Comparison of ENCODE assay signal across 20 mouse cellular contexts in genomic region chr11:111699862-111700261, GRCm38 (mm10).
A peak's percentile ranks its signal among the peaks of the same experiment; 100 is the strongest.
DNase-seq lines count a peak whose midpoint lies in the region; ATAC-seq lines count a peak whose summit lies in the region.
"Had no signal": no experiment of that assay in that cellular context is flagged by ENCODE, and none has a peak within 500 bp of the region (broad histone marks: within the 10 kb centered on the region; RNA-seq: fewer than 3 reads in every experiment).

No protein-coding gene starts in this region.

- no peak for ATAC-seq in forebrain, embryonic 14.5 days
- no peak for ATAC-seq in forebrain, embryonic 15.5 days (replicated peaks)
- no peak for ATAC-seq in inflammation-experienced regulatory T-cells, adult 6 months
- no peak for ATAC-seq in activated CD4-positive, CD25-positive, alpha-beta regulatory T cell, adult 4 months
- ATAC-seq: intestine, embryonic 15.5 days had no signal

- H3K27ac ChIP-seq in forebrain, embryonic 14.5 days (ENCODE audit: low read depth, low read length) = no peak overlapping the region
- no peak overlapping the region for H3K27ac ChIP-seq in forebrain, embryonic 15.5 days (replicated peaks)
- H3K27ac ChIP-seq: forebrain, embryonic 10.5 days; hindbrain, embryonic 12.5 days; intestine, embryonic 15.5 days; kidney, embryonic 15.5 days; neural tube, embryonic 12.5 days had no signal

- H3K36me3 ChIP-seq in forebrain, embryonic 14.5 days (ENCODE audit: control insufficient read depth, insufficient read depth, low read length) = no peaks in the 10 kb centered on the region
- H3K36me3 ChIP-seq in forebrain, embryonic 15.5 days = no peaks in the 10 kb centered on the region
- H3K36me3 ChIP-seq: forebrain, embryonic 10.5 days; hindbrain, embryonic 12.5 days; intestine, embryonic 15.5 days; kidney, embryonic 15.5 days; neural tube, embryonic 12.5 days had no signal

- no peak overlapping the region for H3K9ac ChIP-seq in forebrain, embryonic 14.5 days (ENCODE audit: low read length)
- no peak overlapping the region for H3K9ac ChIP-seq in forebrain, embryonic 15.5 days (replicated peaks)
- H3K9ac ChIP-seq: hindbrain, embryonic 12.5 days; intestine, embryonic 15.5 days; kidney, embryonic 15.5 days; neural tube, embryonic 12.5 days had no signal

- H3K9me3 ChIP-seq in forebrain, embryonic 14.5 days (replicated peaks; ENCODE audit: control insufficient read depth, low read length) = no peaks in the 10 kb centered on the region
- no peaks in the 10 kb centered on the region for H3K9me3 ChIP-seq in forebrain, embryonic 15.5 days
- H3K9me3 ChIP-seq: forebrain, embryonic 10.5 days; hindbrain, embryonic 12.5 days; intestine, embryonic 15.5 days; kidney, embryonic 15.5 days; neural tube, embryonic 12.5 days had no signal

- H3K4me1 ChIP-seq in forebrain, embryonic 14.5 days (ENCODE audit: control insufficient read depth, insufficient read depth, low read length) = no peaks in the 10 kb centered on the region
- H3K4me1 ChIP-seq in forebrain, embryonic 15.5 days = no peaks in the 10 kb centered on the region
- H3K4me1 ChIP-seq: forebrain, embryonic 10.5 days; hindbrain, embryonic 12.5 days; intestine, embryonic 15.5 days; kidney, embryonic 15.5 days; neural tube, embryonic 12.5 days had no signal

- WGBS in forebrain, embryonic 14.5 days = 86% methylated on average over 3 of the region's 3 CpGs
- WGBS in forebrain, embryonic 15.5 days = 69% methylated on average over 3 of the region's 3 CpGs

- no peak overlapping the region for H3K4me2 ChIP-seq in forebrain, embryonic 14.5 days (ENCODE audit: low read length)
- no peak overlapping the region for H3K4me2 ChIP-seq in forebrain, embryonic 15.5 days (replicated peaks)
- H3K4me2 ChIP-seq: hindbrain, embryonic 12.5 days; intestine, embryonic 15.5 days; kidney, embryonic 15.5 days; liver, embryonic 11.5 days; midbrain, embryonic 11.5 days; neural tube, embryonic 12.5 days had no signal

- H3K4me3 ChIP-seq in forebrain, embryonic 14.5 days (ENCODE audit: low read depth, low read length) = no peak overlapping the region
- H3K4me3 ChIP-seq in forebrain, embryonic 15.5 days = no peak overlapping the region
- H3K4me3 ChIP-seq: forebrain, embryonic 10.5 days; hindbrain, embryonic 12.5 days; intestine, embryonic 15.5 days; kidney, embryonic 15.5 days; neural tube, embryonic 12.5 days had no signal

- no peaks in the 10 kb centered on the region for H3K27me3 ChIP-seq in forebrain, embryonic 14.5 days (replicated peaks; ENCODE audit: control insufficient read depth, insufficient read depth, low read length)
- H3K27me3 ChIP-seq in forebrain, embryonic 15.5 days = no peaks in the 10 kb centered on the region
- H3K27me3 ChIP-seq: hindbrain, embryonic 12.5 days; intestine, embryonic 15.5 days; kidney, embryonic 15.5 days; neural tube, embryonic 12.5 days had no signal

- DNase-seq in forebrain, embryonic 14.5 days (ENCODE audit: low spot score) = peak; percentile 22
- DNase-seq in frontal cortex, postnatal 14 days (ENCODE audit: low spot score in 2 of 2) = peak; percentile 4 to 10
- peak; percentile 14 to 75 for DNase-seq in layer of hippocampus, postnatal 14 days (ENCODE audit: low spot score in 2 of 2)
- peak; percentile 48 to 76 for DNase-seq in right cerebral cortex, postnatal 10 days (ENCODE audit: low spot score in 2 of 2)
- no peak for DNase-seq in B cell, adult 2 months
- DNase-seq: adrenal gland, adult 2 months; cerebellum, adult 8-10 months; heart, adult 11 months; lung, adult 2 months; lung, postnatal 4 days had no signal

Comparison
In these comparisons a context has a peak if more than half of its experiments do, and no peak if none do; other contexts are left out.
1. DNase-seq: peak in forebrain, embryonic 14.5 days (single experiment), frontal cortex, postnatal 14 days (2 of 2), layer of hippocampus, postnatal 14 days (2 of 2) and right cerebral cortex, postnatal 10 days (2 of 2); none in B cell, adult 2 months (0 of 2).